Mouse (Mus musculus): ENCODE measurements at regions not wholly inside any gene's neighbourhood (a gene's known extent, or its start where the extent isn't known, plus 50 kb on each side); places are given as distances from the start of the nearest gene placed in this dataset.

DNA sequence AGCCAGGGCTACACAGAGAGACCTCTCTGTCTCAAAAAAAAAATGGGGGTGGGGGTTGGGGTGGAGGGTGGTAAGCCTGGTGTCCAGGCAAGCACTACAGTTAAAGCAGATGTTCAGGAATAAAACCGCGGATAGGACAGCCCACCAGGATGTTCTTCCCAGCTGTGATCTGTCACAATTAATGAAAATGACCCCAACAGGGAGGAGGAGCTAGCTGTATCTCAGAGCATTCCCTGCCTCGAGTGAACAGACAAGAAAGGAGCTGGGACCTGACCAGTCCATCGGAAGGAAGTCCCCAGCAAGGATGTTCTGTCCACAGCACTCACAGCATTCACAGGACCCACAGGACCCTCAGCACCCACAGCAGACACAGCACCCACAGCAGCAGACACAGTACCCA is 80.4 kb downstream of the Utp6 start:
- DNase-seq (ENCODE audit: low spot score in 2 of 2) = no peak

DNA sequence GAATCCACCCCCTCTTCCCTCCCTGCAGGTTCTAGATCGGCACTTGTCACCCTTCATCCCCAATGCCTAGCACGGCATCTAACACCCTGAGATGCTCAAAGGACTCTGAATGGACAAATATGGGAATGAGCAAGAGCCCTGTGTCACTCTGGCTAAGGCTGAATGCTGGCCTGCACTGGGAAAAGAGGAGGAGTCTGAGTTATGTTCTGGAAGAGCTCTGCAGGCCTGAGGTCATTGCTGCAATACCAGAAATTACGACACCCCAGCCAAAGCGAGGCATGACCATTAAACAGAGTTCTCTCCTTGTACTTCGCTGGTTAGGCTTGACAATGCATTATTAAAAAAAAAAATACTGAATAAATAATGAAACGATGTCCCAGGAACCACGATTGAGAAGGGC is 84.1 kb downstream of the Utp6 start:
- no peak for DNase-seq (ENCODE audit: low spot score in 2 of 2)

- DNase-seq (ENCODE audit: low spot score in 2 of 2) = no peak
Measured at GRCm38 (mm10) chr11:79877184-79877745, 84.9 kb downstream of the Utp6 start.

GRCm38 (mm10) chr11:79871783-79872628 is 90.2 kb downstream of the Utp6 start:
- no peak for DNase-seq (ENCODE audit: low spot score in 2 of 2)

GRCm38 (mm10) chr11:79870189-79870588 is 92.0 kb downstream of the Utp6 start:
- DNase-seq (ENCODE audit: low spot score in 2 of 2) = no peak

DNA sequence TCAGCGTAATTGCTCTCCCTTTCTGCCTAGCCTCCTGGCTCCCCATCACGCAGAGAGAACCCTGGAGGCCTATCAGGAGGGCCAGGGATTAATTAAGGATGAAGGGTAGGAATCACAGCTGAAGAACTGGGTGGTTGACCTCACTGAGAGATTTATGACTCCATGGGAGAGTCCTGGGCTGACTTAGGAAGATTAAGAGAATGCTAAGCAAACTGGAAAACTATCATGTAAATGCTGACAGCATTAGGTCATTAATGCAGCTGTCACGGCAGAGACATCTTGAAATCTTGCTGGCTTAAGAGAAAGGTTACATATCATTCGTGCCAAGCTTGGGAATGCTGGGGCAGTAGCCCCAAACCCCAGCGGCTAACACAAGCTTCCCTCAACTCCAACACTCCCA is 93.2 kb downstream of the Utp6 start:
- DNase-seq (ENCODE audit: low spot score in 2 of 2) = no peak

GRCm38 (mm10) chr11:79864836-79865235 is 97.4 kb downstream of the Utp6 start:
- no peak for DNase-seq (ENCODE audit: low spot score in 2 of 2)

DNA sequence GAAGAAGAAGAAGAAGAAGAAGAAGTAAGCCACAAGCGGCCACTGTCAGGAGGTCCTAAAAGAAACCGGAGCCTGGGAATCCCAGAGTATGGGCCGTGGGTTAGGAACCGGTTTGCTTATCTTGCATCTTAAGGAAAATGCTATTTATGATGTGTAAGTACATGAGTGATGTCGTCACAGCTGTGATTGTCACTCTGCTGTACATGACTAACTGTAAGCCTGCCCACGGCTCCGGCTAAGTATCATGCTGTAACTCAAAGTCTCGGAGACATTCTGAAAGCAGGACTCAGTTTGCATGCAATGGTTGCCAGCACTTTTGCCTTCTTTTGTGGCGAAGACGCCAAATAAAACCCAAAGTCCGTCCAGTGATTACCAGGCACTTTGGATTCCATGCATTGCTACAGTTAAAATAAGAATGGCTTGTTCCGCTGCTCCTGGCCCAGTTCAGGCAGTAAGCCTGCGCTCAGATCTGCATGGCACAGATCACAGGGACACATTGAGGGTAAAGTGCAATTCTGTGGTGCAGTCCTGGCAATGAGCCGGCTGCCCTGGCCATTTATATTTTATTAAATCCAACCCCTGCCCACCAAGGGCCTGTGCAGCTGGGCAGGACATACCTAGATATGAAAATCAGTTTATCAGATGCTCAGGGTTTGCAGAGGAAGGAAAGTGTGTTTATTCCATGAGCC is 98.6 kb downstream of the Utp6 start:
- DNase-seq (ENCODE audit: low spot score in 2 of 2) = no peak

- DNase-seq (ENCODE audit: low spot score in 2 of 2) = no peak
Measured at GRCm38 (mm10) chr11:79860611-79861067, 101.6 kb downstream of the Utp6 start.

- no peak for DNase-seq (ENCODE audit: low spot score in 2 of 2)
Measured at GRCm38 (mm10) chr11:79856376-79856775, 105.8 kb downstream of the Utp6 start.

DNA sequence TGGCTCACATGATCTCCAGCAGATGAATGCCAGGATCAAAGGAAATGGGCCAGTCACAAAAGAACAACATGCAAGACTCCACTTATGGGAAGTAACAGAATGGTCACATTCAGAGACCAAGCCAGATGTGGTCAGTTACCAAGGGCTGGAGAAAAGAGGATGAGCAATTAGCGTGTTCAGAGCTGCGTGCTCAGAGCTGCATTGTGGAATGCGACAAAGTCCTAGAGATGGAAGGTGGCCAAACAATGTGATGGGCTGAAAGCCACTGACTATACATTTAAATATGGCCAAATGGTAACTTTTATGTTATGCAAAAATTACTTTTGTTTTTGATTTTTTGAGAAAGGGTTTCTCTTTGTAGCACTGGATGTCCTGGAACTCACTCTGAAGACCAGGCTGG is 112.6 kb downstream of the Utp6 start:
- DNase-seq (ENCODE audit: low spot score in 2 of 2) = no peak

DNA sequence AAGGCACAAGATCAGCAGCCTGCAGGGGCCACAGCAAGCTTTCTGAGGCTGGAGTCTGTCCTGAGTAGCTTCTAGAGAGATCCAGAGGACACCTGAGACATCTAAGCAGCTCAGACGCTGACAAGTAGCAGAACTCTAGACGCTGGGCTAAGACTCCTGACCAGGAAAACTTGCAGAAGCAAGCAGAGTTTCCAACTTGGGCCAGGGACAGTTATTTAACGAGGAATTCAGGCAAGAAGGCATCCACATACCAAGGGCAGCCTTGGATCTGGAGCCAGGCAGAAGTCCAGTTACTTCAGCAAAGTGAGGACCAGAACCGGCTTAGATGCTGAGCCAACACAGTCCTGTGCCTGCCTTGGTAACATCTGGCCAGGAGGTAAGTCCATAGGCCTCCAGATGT is 117.8 kb downstream of the Utp6 start:
- no peak for DNase-seq (ENCODE audit: low spot score in 2 of 2)

DNA sequence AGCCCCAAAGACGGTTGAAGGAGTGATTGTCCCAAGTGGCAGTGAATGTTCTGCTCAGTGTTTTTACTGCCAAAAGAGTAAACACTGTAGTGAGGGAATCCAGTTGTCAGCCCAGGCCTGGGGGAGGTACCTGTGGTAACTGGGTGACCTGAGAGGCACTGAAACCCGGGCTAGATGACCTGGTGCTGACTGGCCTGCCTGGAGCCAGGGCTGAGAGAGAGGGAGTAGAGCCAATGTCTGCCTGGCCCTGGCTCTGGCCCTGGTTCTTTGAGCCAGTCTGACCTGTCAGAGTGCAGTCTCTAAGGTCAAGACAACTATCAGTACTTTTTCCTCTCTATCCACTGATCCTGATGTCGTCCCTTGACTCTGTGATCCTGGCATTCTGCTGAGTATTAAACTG is 119.2 kb downstream of the Utp6 start:
- no peak for DNase-seq (ENCODE audit: low spot score in 2 of 2)

DNA sequence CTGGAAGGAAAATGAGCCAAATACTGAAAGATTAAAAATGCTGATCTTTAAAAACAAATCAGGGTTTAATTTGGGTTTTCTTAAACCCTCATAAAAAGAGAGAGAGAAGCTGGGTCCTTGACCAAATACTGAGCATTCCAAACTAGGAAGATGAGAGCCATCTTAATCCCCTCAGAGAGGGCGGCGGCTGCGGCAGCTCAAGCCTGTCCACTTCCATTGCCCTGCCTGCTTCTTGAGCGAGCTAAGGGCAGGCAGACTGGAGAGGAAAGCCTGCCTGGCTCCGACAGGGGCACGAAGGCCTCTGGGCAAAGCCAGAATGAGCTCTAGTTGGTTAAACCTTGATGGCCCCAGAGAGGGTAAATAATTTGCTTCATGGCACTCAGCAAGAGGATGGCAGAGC is 122.2 kb downstream of the Utp6 start:
- no peak for DNase-seq (ENCODE audit: low spot score in 2 of 2)

- no peak for DNase-seq (ENCODE audit: low spot score in 2 of 2)
Measured at GRCm38 (mm10) chr11:79838051-79838450, 124.1 kb downstream of the Utp6 start.

- DNase-seq (ENCODE audit: low spot score in 2 of 2) = no peak
Measured at GRCm38 (mm10) chr11:79837076-79837990, 124.9 kb downstream of the Utp6 start.

DNA sequence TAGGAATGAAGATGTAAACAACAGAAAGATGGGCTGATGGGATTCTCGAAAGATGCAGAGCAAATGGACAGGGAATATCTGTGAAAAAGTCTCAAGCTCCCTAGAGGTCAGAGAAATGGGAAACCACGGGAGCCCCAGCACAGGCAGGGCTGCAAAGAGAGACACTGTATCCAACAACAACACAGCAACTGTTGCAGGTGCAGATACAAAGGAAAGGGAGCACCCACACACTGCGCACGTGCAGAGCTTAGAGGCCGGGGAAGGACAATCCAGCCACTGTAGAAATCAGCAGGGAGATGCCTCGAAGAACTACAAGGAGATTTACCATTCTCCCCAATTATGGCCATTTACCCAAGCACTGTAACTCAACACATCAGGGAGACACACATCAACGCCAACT is 126.3 kb downstream of the Utp6 start:
- DNase-seq (ENCODE audit: low spot score in 2 of 2) = no peak

DNA sequence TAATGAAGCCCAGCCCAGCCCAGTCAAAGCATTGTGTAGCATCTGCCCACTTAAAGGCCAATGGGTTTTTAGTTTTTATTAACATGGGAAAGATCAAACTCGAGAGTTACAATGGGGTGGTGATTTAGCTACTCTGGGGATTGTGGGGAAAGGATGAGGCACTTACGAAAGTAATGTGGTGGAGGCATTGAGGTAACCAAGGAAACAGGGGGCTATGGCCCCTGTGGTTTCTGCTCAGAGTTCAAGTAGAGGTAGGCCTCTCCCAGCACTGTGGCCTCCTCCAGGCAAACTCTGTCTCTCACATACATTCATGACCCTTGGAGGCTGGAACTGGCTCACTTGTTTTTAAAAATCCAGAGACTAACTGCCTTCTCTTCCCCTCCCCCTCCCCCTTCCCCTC is 128.4 kb downstream of the Utp6 start:
- no peak for DNase-seq (ENCODE audit: low spot score in 2 of 2)

DNA sequence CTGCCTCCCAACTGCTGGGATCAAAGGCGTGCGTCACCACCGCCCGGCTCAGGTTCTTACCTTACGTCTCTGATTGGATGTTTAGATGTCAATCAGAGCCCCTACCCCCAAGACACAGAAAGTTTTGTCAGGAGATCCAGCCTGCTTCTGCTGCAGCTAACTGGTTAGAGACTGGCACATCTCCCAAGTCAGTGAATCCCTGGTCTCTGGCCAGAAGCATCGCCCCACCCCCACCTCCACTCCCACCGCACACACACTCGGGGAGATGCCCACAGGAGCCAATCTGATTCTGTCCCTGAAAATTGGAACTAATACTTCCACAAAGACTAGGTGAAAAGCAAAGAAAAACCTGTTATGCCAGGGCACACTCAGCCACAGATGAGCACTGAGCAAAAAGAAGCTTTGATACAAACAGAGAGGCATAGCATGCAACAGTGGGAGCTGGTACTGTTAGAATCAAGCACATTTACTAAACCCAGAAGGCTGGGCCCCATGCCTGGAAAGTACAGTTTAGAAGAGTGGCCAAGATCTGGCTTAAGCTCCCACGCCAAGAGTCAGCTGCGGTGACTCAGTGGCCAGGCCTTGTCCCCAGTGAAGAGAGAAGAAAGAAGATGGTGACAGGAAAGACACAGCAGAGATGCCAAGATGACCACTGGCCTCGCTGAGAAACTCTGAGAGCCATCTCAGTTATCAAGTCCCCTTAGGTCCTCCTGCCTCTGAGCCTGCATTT is 130.4 kb downstream of the Utp6 start:
- DNase-seq (ENCODE audit: low spot score in 2 of 2) = peak in 1 of 2 experiments; percentile 28

DNA sequence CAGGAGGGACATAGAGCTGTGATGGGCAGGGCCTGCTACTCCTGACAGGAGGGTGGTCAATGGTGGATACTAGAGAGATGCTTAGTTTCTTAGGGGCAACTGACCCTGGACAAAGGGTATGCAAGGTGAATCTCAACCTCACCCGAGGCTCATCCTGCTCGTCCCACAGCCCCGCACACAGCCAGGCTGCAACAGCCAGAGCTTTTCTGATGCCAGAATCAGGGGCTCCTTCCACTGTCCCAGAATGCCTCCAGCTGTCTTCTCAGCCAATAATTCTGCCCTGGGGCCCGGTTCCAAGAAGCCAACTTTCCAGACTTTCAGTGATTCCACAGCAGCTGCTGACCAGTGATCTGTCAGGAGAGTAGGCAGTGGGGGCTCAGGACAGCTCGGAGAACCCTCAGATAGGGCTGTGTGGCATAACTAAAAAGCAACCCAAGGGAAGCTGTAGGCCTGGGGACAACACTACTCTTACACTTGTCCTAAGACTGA is 131.6 kb downstream of the Utp6 start:
- peak in 1 of 2 experiments; percentile 23 for DNase-seq (ENCODE audit: low spot score in 2 of 2)

GRCm38 (mm10) chr11:79827034-79827433 is 135.2 kb downstream of the Utp6 start:
- DNase-seq (ENCODE audit: low spot score in 2 of 2) = no peak
